Mouse (Mus musculus) frontal cortex, adult 2 months (tissue): ENCODE measurements at regions not wholly inside any gene's neighbourhood (a gene's known extent, or its start where the extent isn't known, plus 50 kb on each side); places are given as distances from the start of the nearest gene placed in this dataset.

ENCODE experiments used
- DNase-seq, 2 experiments: peaks; one replicate each; pipeline ENCODE4 v3.0.0; 2022; ENCODE audit warnings: low spot score in 1 of 2; ENCODE audit errors: extremely low spot score in 1 of 2

GRCm38 (mm10) chrX:45842621-45843020 is 486.2 kb upstream of the Actrt1 start:
- DNase-seq, result peak in 1 of 2 experiments; percentile 10
